Mouse (Mus musculus) limb, embryonic 14.5 days (tissue): Measurements from ENCODE around the gene Gm20518. TPM values are rescaled to one million over a fixed set of nuclear protein-coding genes. Genes with fewer than 3 reads are reported as not detected.

Experiments
- ATAC-seq: fragments of 200-750 bp; cut with Nextera tagmentation; 2 replicates; pipeline ENCODE4 v1.8.0; 2017; ENCODE audit warnings: low read depth, moderate number of reproducible peaks, moderate TSS enrichment; ENCODE audit not compliant: low FRiP score
- DNase-seq: peaks from one replicate; pipeline ENCODE4 v3.0.0-alpha.2; 2015; ENCODE audit warnings: low spot score
- H3K27ac ChIP-seq: fragments of 300-500 bp; sonication (generic); replicated peaks from 2 replicates; pipeline ENCODE4 v1.5.1; 2014; ENCODE audit warnings: low read depth, mild to moderate bottlenecking, low read length, moderate library complexity, mixed read lengths
- H3K27me3 ChIP-seq: fragments of 300-500 bp; sonication (generic); 2 replicates; pipeline ENCODE4 v1.6.1; 2014; ENCODE audit warnings: low read length, mixed read lengths; ENCODE audit not compliant: control insufficient read depth, insufficient read depth
- H3K36me3 ChIP-seq: fragments of 300-500 bp; sonication (generic); 2 replicates; pipeline ENCODE4 v1.6.1; 2014; ENCODE audit warnings: mild to moderate bottlenecking, low read length, moderate library complexity, mixed read lengths; ENCODE audit not compliant: control insufficient read depth, insufficient read depth
- H3K4me1 ChIP-seq: fragments of 300-500 bp; sonication (generic); 2 replicates; pipeline ENCODE4 v1.6.1; 2014; ENCODE audit warnings: antibody characterized with exemption, low read length, mixed read lengths; ENCODE audit not compliant: control insufficient read depth, insufficient read depth
- H3K4me2 ChIP-seq: fragments of 300-500 bp; sonication (generic); replicated peaks from 2 replicates; pipeline ENCODE4 v1.6.1; 2014; ENCODE audit warnings: low read depth, mild to moderate bottlenecking, low read length, moderate library complexity; ENCODE audit not compliant: severe bottlenecking
- H3K4me3 ChIP-seq: fragments of 300-500 bp; sonication (generic); replicated peaks from 2 replicates; pipeline ENCODE4 v1.5.1; 2014; ENCODE audit warnings: low read length
- H3K9ac ChIP-seq: fragments of 300-500 bp; sonication (generic); 2 replicates; pipeline ENCODE4 v1.6.1; 2014; ENCODE audit warnings: mild to moderate bottlenecking, low read depth, low read length, moderate library complexity; ENCODE audit not compliant: severe bottlenecking
- H3K9me3 ChIP-seq: fragments of 300-500 bp; sonication (generic); 2 replicates; pipeline ENCODE4 v1.6.1; 2016; ENCODE audit warnings: low read length; ENCODE audit not compliant: control insufficient read depth
- POLR2A ChIP-seq: fragments of 200-500 bp; IDR thresholded peaks from 2 replicates; pipeline ENCODE4 v1.8.0; 2012; ENCODE audit warnings: inconsistent platforms, mild to moderate bottlenecking, moderate library complexity, borderline replicate concordance; ENCODE audit not compliant: insufficient read depth, insufficient read length; ENCODE audit errors: extremely low read depth
- WGBS: fragments of 180-500 bp; shearing (Covaris S2); extraction: QIAGEN DNeasy Blood & Tissue Kit; methylation state at CpG from one replicate; pipeline ENCODE4 v1.1.7; 2014; 5-methylcytosine and 5-hydroxymethylcytosine counted together
- polyA plus RNA-seq, 2 experiments: library from polyadenylated mRNA; depleted of rRNA in 1 of 2; stranded (reverse) in 1 of 2; unstranded in 1 of 2; fragments of >200 nt; fragmentation: Nextera tagmentation in 1 of 2; extraction: Ambion mirVana in 1 of 2; gene quantifications; 2 replicates each; pipeline versions ENCODE4 v1.2.1 to v1.2.3; 2012 to 2014

The Gm20518 gene
- polyA plus RNA-seq, 2 experiments: 0.22 to 2.1 TPM

GRCm38 (mm10) chr16:17813173-17813572 lies 78.3 kb downstream of the Gm20518 start:
- H3K4me3 ChIP-seq: no peak overlapping the region
- no peaks in the 10 kb centered on the region for H3K27me3 ChIP-seq
- H3K27ac ChIP-seq: no peak overlapping the region
- TF ChIP-seq POLR2A: no peak
- no peak for ATAC-seq
- H3K4me1 ChIP-seq: peaks cover 34% of the 10 kb centered on the region
- peaks cover 9% of the 10 kb centered on the region for H3K36me3 ChIP-seq
- no peaks in the 10 kb centered on the region for H3K9me3 ChIP-seq
- H3K9ac ChIP-seq: no peak overlapping the region
- H3K4me2 ChIP-seq: no peak overlapping the region
- DNase-seq: no peak
- WGBS: 49% methylated on average over 4 of the region's 4 CpGs

DNA sequence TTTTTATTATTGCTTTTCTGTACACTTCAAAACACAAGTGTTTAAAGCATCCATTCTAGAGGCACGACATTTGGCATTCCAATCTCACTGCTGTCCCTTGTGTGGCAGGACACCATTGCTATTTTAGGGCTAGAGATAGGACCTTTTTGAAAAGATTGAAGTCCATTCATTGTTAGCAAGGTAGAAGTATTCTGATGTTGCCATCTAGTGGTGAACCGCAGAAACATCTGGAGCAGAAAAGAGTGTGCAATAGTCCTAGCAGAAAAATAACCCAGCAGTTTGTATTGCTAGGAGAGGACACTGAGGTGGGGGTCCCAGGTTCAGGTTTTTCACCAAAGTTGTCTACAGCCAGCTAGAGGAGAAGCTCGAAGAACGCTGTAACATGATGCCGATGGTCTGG lies 79.4 kb downstream of the Gm20518 start:
- Histone ChIP-seq H3K9ac (no peak overlapping the region), H3K36me3 (peaks cover 20% of the 10 kb centered on the region), H3K4me2 (no peak overlapping the region), H3K4me1 (peaks cover 44% of the 10 kb centered on the region), H3K27me3 (no peaks in the 10 kb centered on the region), H3K27ac (no peak overlapping the region), H3K9me3 (no peaks in the 10 kb centered on the region), H3K4me3 (no peak overlapping the region)
- ATAC-seq (no peak), DNase-seq (peak; percentile 90)
- TF ChIP-seq POLR2A: no peak
- WGBS: 3% methylated on average over 5 of the region's 5 CpGs

DNA sequence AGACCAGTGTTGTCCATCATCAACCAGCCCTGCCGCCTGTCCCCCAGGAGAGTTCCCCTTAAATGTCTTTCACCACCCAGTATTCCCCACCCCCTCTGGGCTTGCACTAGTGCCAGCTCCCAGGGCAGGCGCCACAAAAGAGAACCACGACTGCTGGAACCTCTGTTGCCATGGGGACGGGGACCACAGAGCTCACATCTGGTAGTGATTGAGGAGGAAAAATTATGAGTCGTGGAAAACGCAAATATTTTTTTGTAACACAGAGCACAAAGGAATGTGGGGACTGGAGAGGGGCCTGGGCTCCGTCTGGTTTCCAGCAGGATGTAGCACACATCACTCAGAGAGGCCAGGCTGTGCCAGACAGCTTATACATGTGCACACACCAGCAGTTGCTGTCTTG lies 81.8 kb downstream of the Gm20518 start:
- Histone ChIP-seq H3K27ac (peak overlapping the region; percentile 94), H3K27me3 (no peaks in the 10 kb centered on the region), H3K9me3 (no peaks in the 10 kb centered on the region), H3K4me3 (no peak overlapping the region), H3K9ac (peak overlapping the region; percentile 16; the same call in 1 of the 2 replicates), H3K36me3 (peaks cover 44% of the 10 kb centered on the region), H3K4me2 (peak overlapping the region; percentile 19), H3K4me1 (peaks cover 62% of the 10 kb centered on the region)
- DNase-seq (peak; percentile 93), ATAC-seq (peak; percentile 86)
- no peak for TF ChIP-seq POLR2A
- WGBS: 4% methylated on average over 7 of the region's 7 CpGs

DNA sequence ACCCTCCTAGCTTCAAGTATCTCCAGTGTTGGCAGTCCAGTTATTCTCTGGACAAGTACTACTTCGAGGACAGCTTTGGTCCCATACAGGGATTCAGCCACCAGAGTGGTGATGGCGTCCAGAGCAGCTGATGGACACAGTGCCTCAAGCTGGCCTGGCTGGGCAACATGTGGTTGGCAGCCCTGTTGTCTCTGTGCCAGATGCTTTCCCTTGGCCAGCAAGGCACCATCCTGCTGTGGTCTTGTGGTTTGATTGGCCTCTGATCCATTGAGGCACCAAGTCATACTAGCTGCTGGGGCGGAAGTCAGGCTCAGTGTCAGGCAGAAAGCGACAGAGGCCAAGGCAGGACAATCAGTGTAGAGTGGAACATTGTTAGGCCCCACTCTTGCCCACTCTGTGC lies 82.3 kb downstream of the Gm20518 start:
- Histone ChIP-seq H3K4me1 (peaks cover 68% of the 10 kb centered on the region), H3K9ac (no peak overlapping the region), H3K27ac (peak overlapping the region; percentile 94), H3K4me3 (no peak overlapping the region), H3K36me3 (peaks cover 48% of the 10 kb centered on the region), H3K9me3 (no peaks in the 10 kb centered on the region), H3K27me3 (no peaks in the 10 kb centered on the region), H3K4me2 (peak overlapping the region; percentile 19; the same call in 1 of the 2 replicates)
- TF ChIP-seq POLR2A: no peak
- DNase-seq: no peak
- WGBS: 78% methylated on average over 4 of the region's 4 CpGs
- no peak for ATAC-seq

DNA sequence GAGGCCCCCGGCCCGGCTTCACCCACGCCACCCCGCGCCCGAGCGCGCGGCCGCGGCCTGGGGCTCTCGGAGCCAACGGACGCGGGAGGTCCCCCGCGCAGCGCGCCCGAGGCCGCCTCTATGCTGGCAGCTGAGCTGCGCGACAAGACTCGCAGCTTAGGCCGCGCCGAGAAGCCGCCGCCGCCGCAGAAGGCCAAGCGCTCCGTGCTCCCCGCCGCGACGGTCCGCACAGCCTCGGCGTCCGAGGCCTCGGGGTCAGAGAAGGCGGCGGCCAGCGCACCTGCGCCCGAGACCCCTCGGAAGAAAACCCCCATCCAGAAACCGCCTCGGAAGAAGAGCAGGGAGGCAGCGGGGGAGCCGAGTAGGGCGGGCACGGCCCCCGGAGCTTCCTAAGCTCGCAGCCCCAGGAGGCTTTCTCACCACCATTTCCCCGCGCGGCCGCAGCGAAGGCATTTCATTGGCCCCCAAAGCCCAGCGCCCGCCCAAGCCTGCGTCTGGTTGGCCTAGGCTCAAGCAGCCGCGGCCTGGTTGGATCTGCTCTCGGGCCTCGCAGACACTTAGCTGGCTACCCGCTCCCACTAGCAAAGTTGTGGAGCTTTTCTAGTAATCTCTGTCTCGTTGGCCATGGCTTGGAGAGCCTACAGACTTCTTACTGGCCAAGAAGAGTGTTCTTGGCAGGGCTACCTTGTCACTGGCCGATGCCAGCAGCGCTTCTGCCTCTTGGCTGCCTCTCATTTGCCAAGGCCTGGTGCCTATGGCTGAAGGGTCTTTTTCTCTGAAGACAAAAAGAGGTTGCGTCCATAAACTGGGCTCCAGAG lies 84.1 kb downstream of the Gm20518 start:
- TF ChIP-seq POLR2A: no peak

More for the DNA sequence above, 84.1 kb downstream of the Gm20518 start:
- Histone ChIP-seq H3K36me3 (peaks cover 64% of the 10 kb centered on the region), H3K9ac (peak overlapping the region; percentile 67), H3K4me1 (peaks cover 83% of the 10 kb centered on the region), H3K9me3 (no peaks in the 10 kb centered on the region), H3K27ac (peak overlapping the region; percentile 75), H3K4me2 (peak overlapping the region; percentile 65), H3K4me3 (peak overlapping the region; percentile 32), H3K27me3 (peaks cover 5% of the 10 kb centered on the region; the same call in 1 of the 2 replicates)
- DNase-seq (peak; percentile 89), ATAC-seq (peak; percentile 45)
- 4% methylated on average over 70 of the region's 73 CpGs for WGBS
